Mouse (Mus musculus): ENCODE measurements around the gene Pde4d. TPM values are rescaled to one million over a fixed set of nuclear protein-coding genes. Genes with fewer than 3 reads are reported as not detected.
A peak's percentile ranks its signal among the peaks of the same experiment; 100 is the strongest.

Gene Pde4d
- polyA plus RNA-seq, 1 experiment: 56.2 TPM

- Histone ChIP-seq H3K4me3 (ENCODE audit: insufficient read depth, low read depth, low read length) (no peak overlapping the region), H3K27ac (replicated peaks; ENCODE audit: low read depth, low read length) (no peak overlapping the region)
These were observed 1543.2 kb downstream of the Pde4d start for GRCm38 (mm10) chr13:109992775-109993505.

GRCm38 (mm10) chr13:109994240-109994764, 1544.6 kb downstream of the Pde4d start:
- Histone ChIP-seq H3K27ac (replicated peaks; ENCODE audit: low read depth, low read length) (no peak overlapping the region), H3K4me3 (ENCODE audit: insufficient read depth, low read depth, low read length) (no peak overlapping the region), H3K4me1 (ENCODE audit: control insufficient read depth, insufficient read depth, insufficient read length, low read length) (no peaks in the 10 kb centered on the region)

More at GRCm38 (mm10) chr13:109992775-109993505, 1543.2 kb downstream of the Pde4d start:
- no peaks in the 10 kb centered on the region for H3K4me1 ChIP-seq (ENCODE audit: control insufficient read depth, insufficient read depth, insufficient read length, low read length)

GRCm38 (mm10) chr13:110002081-110002480, 1552.3 kb downstream of the Pde4d start:
- H3K4me1 ChIP-seq (ENCODE audit: control insufficient read depth, insufficient read depth, insufficient read length, low read length): no peaks in the 10 kb centered on the region
- H3K27ac ChIP-seq (replicated peaks; ENCODE audit: low read depth, low read length): 0 out of 2 replicates have a peak overlapping the region, but pooled peaks have one; percentile 24
- no peak overlapping the region for H3K4me3 ChIP-seq (ENCODE audit: insufficient read depth, low read depth, low read length)

Other genes starting within 250 kb of the Pde4d start
- gene Elovl7, start 235.5 kb upstream of the Pde4d start, polyA plus RNA-seq (2012; ENCODE audit: insufficient read depth, insufficient read length, missing spikeins): not detected in 2 replicates
- not detected in 2 replicates for gene Depdc1b, start 133.6 kb upstream of the Pde4d start, polyA plus RNA-seq (2012; ENCODE audit: insufficient read depth, insufficient read length, missing spikeins)

Data from brown adipose tissue, adult 24 weeks (tissue).